Mouse (Mus musculus): ENCODE data around the gene Fndc3b. TPM values are rescaled to one million over a fixed set of nuclear protein-coding genes. Genes with fewer than 3 reads are reported as not detected.
"Not testable (repeated sequence)": the region's sequence is repeated elsewhere in the genome, so short reads cannot be mapped to it uniquely, and the experiment has no call there.

Gene Fndc3b
- total RNA-seq, 1 experiment from 2014 or later = 14.3 TPM

- ATAC-seq (ENCODE audit: extremely low read depth, insufficient number of reproducible peaks, low FRiP score, poor library complexity, severe bottlenecking) = no peak
Observed at GRCm38 (mm10) chr3:27418602-27419001, 292.5 kb downstream of the Fndc3b start.

- no peak for ATAC-seq (ENCODE audit: extremely low read depth, insufficient number of reproducible peaks, low FRiP score, poor library complexity, severe bottlenecking)
Observed at GRCm38 (mm10) chr3:27416786-27417185, 294.3 kb downstream of the Fndc3b start.

- ATAC-seq (ENCODE audit: extremely low read depth, insufficient number of reproducible peaks, low FRiP score, poor library complexity, severe bottlenecking) = no peak
Observed at GRCm38 (mm10) chr3:27413566-27413965, 297.5 kb downstream of the Fndc3b start.

GRCm38 (mm10) chr3:27411286-27411685 lies 299.8 kb downstream of the Fndc3b start:
- ATAC-seq (ENCODE audit: extremely low read depth, insufficient number of reproducible peaks, low FRiP score, poor library complexity, severe bottlenecking) = no peak

- no peak for ATAC-seq (ENCODE audit: extremely low read depth, insufficient number of reproducible peaks, low FRiP score, poor library complexity, severe bottlenecking)
Observed at GRCm38 (mm10) chr3:27408564-27408963, 302.5 kb downstream of the Fndc3b start.

- ATAC-seq (ENCODE audit: extremely low read depth, insufficient number of reproducible peaks, low FRiP score, poor library complexity, severe bottlenecking) = no peak
Observed at GRCm38 (mm10) chr3:27406440-27406839, 304.7 kb downstream of the Fndc3b start.

- ATAC-seq (ENCODE audit: extremely low read depth, insufficient number of reproducible peaks, low FRiP score, poor library complexity, severe bottlenecking) = not testable (repeated sequence)
Observed at GRCm38 (mm10) chr3:27400996-27401395, 310.1 kb downstream of the Fndc3b start.

- no peak for ATAC-seq (ENCODE audit: extremely low read depth, insufficient number of reproducible peaks, low FRiP score, poor library complexity, severe bottlenecking)
Observed at GRCm38 (mm10) chr3:27389923-27390322, 321.2 kb downstream of the Fndc3b start.

- no peak for ATAC-seq (ENCODE audit: extremely low read depth, insufficient number of reproducible peaks, low FRiP score, poor library complexity, severe bottlenecking)
Observed at GRCm38 (mm10) chr3:27384836-27385235, 326.3 kb downstream of the Fndc3b start.

GRCm38 (mm10) chr3:27377935-27378334 lies 333.2 kb downstream of the Fndc3b start:
- no peak for ATAC-seq (ENCODE audit: extremely low read depth, insufficient number of reproducible peaks, low FRiP score, poor library complexity, severe bottlenecking)

GRCm38 (mm10) chr3:27374396-27374795 lies 336.7 kb downstream of the Fndc3b start:
- no peak for ATAC-seq (ENCODE audit: extremely low read depth, insufficient number of reproducible peaks, low FRiP score, poor library complexity, severe bottlenecking)

- no peak for ATAC-seq (ENCODE audit: extremely low read depth, insufficient number of reproducible peaks, low FRiP score, poor library complexity, severe bottlenecking)
Observed at GRCm38 (mm10) chr3:27371725-27372650, 339.1 kb downstream of the Fndc3b start.

- ATAC-seq (ENCODE audit: extremely low read depth, insufficient number of reproducible peaks, low FRiP score, poor library complexity, severe bottlenecking) = no peak
Observed at GRCm38 (mm10) chr3:27371276-27371621, 339.9 kb downstream of the Fndc3b start, which contains the start of gene Ghsr. Gene Ghsr (plus strand): TSS chr3:27371351.

- no peak for ATAC-seq (ENCODE audit: extremely low read depth, insufficient number of reproducible peaks, low FRiP score, poor library complexity, severe bottlenecking)
Observed at GRCm38 (mm10) chr3:27370582-27371275, 340.4 kb downstream of the Fndc3b start.

- ATAC-seq (ENCODE audit: extremely low read depth, insufficient number of reproducible peaks, low FRiP score, poor library complexity, severe bottlenecking) = no peak
Observed at GRCm38 (mm10) chr3:27370125-27370524, 341.0 kb downstream of the Fndc3b start.

Other genes starting within 250 kb of the Fndc3b start
- gene Tmem212, start 185.1 kb upstream of the Fndc3b start, total RNA-seq (2017) = not detected in 2 replicates
- 3.1 and 7.8 TPM in 2 replicates for gene Pld1, start 227.4 kb upstream of the Fndc3b start, total RNA-seq (2017)

Data from neutrophil, adult 5-6 weeks (primary cell).